Mouse (Mus musculus) liver, adult (tissue): ENCODE data around the gene Hsph1.

ENCODE experiments used
- GATA4 ChIP-seq: IDR thresholded peaks from 2 replicates; pipeline ENCODE4 v1.6.1; 2014; ENCODE audit warnings: mild to moderate bottlenecking, low read length; ENCODE audit not compliant: insufficient replicate concordance

Hsph1 gene

GRCm38 (mm10) chr5:149582642-149583262, 53.4 kb downstream of the Hsph1 start:
- no peak for TF ChIP-seq GATA4

GRCm38 (mm10) chr5:149577449-149577848, 58.7 kb downstream of the Hsph1 start:
- no peak for TF ChIP-seq GATA4

- TF ChIP-seq GATA4: no peak
Measured at GRCm38 (mm10) chr5:149576977-149577376, 59.2 kb downstream of the Hsph1 start.

GRCm38 (mm10) chr5:149568993-149569392, 67.2 kb downstream of the Hsph1 start:
- no peak for TF ChIP-seq GATA4

- no peak for TF ChIP-seq GATA4
Measured at GRCm38 (mm10) chr5:149566957-149567356, 69.2 kb downstream of the Hsph1 start.

- no peak for TF ChIP-seq GATA4
Measured at GRCm38 (mm10) chr5:149566026-149566425, 70.2 kb downstream of the Hsph1 start.
